Mouse (Mus musculus) gastrocnemius, postnatal 36 days (tissue): Measurements from ENCODE around the gene Rasa2. TPM values are rescaled to one million over a fixed set of nuclear protein-coding genes. Genes with fewer than 3 reads are reported as not detected.
"Not testable (repeated sequence)": the region's sequence is repeated elsewhere in the genome, so short reads cannot be mapped to it uniquely, and the experiment has no call there.

Source experiments
- DNase-seq, 2 experiments: peaks; one replicate each; pipeline ENCODE4 v3.0.0; 2022
- intact Hi-C: fragments of 180-260 bp; cut with DNase I; formaldehyde crosslinking; loops from one replicate; pipeline ENCODE4 v1.15.1; 2025
- total RNA-seq, 2 experiments: library from RNA; stranded (reverse); gene quantifications; 2 replicates each; pipeline ENCODE4 v1.2.3; 2021

Gene Rasa2
- total RNA-seq, 2 experiments from 2014 or later: 2.5 to 3.0 TPM

GRCm38 (mm10) chr9:96534256-96534655 is 97.2 kb downstream of the Rasa2 start:
- intact Hi-C loops: no loop called here
- no peak for DNase-seq

GRCm38 (mm10) chr9:96533476-96533875 is 97.9 kb downstream of the Rasa2 start:
- no peak for DNase-seq
- intact Hi-C loops: no loop called here

DNA sequence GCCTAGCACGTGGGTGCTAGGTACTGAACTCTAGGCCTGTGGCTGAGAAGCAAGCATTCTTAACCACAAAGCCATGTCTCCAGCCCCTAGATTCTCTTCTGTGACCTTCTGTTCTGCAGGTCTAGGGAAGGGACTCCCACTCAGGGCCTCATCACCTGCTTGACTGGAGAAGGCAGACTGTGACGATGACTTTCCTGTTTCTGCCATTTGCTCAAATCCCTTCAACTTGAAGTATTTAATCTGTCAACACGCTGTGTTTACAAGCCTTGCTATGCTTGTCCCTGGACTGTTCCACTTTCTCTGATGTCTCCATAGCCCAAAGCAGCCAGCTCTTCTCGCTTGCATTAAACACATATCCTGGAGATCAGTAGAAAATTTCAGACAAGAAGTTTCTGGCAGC is 98.9 kb downstream of the Rasa2 start:
- DNase-seq: no peak
- intact Hi-C loops: no loop called here

- intact Hi-C loops: no loop called here
- DNase-seq: no peak
Measured at GRCm38 (mm10) chr9:96530674-96531081, 100.7 kb downstream of the Rasa2 start.

DNA sequence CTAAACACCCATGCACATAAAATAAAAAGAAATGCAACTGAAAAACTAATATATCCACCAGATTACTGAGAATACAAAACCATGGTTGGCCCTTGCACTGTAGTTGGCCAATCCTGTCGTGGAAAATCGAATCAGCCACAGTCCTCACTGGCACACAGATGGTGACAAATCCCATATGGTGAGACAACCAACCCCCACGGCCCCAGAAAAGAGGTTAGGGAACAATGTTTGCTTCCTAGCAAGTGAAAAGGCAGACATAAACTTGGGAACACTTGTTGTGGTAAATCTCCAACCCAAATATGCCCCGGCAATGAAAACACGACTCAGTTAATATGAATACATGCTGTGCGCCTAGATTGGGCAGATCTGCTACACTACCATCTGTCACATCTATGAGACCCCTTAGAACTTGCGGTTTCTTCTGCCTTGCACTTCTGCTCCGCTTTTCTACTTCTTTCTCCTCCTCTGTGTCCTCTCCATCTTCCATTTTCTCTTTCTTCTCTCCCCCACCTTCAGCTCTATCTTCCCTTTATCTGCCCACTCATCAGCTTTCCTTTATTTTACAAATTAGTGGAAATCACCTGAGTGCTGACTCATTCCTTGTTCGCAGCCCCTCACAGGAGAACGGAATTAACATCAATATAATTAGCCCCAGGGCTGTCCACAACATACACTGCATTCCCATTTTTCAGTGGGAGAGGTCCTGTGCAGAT is 101.3 kb downstream of the Rasa2 start:
- intact Hi-C loops: no loop called here

GRCm38 (mm10) chr9:96526011-96526410 is 105.4 kb downstream of the Rasa2 start:
- intact Hi-C loops: no loop called here
- no peak for DNase-seq

More for the DNA sequence above, 101.3 kb downstream of the Rasa2 start:
- DNase-seq: no peak

DNA sequence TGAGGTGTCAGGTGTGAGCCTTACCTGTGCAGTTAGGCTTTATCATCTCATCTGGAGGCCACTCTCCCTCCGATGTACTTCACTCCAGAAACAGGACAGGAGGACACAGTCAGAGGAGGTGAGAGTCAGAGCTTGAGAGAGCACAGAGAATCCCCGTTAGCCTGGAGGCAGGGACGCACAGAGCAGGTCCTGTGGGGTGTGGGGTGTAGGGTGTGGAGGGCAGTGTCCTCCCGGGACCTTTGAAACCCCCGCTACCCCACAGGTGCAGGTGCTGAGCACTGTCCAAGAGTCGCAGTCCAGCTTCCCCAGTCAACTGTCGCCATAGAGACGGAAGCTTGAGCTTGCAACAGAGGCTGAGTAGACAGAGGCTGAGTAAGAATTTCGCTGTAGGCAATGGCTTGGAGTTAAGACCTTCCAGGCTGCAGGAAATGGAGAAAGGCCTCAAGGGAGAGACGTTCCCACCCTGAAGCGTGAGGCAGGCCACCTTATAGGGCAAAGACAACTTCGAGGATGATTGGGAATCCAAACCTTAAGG is 106.4 kb downstream of the Rasa2 start, which contains the start of gene Gm28729:
Gene Gm28729, minus strand, starts transcription at position 293 of the 535 bp plus-strand sequence.
- intact Hi-C loops: no loop called here
- DNase-seq: no peak

- no peak for DNase-seq
- intact Hi-C loops: no loop called here
Measured at GRCm38 (mm10) chr9:96523148-96523547, 108.3 kb downstream of the Rasa2 start.

DNA sequence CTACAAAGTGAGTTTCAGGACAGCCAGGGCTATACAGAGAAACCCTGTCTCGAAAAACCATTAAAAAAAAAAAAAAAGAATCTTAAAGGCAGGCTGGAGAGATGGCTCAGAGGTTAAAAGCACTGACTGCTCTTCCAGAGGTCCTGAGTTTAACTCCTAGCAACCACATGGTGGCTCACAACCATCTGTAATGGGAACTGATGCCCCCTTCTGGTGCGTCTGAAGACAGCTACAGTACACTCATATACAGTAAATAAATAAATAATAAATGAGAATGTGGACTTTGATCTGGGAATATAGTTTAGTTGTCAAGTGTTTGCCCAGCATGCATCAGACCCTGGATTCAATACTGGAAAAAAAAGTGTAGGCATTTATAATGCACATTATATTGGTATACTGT is 109.8 kb downstream of the Rasa2 start:
- DNase-seq, intact Hi-C loops: not testable (repeated sequence)

- intact Hi-C loops: no loop called here
- DNase-seq: no peak
Measured at GRCm38 (mm10) chr9:96517429-96517828, 114.0 kb downstream of the Rasa2 start.

GRCm38 (mm10) chr9:96516806-96517205 is 114.6 kb downstream of the Rasa2 start:
- intact Hi-C loops: no loop called here
- DNase-seq: no peak

DNA sequence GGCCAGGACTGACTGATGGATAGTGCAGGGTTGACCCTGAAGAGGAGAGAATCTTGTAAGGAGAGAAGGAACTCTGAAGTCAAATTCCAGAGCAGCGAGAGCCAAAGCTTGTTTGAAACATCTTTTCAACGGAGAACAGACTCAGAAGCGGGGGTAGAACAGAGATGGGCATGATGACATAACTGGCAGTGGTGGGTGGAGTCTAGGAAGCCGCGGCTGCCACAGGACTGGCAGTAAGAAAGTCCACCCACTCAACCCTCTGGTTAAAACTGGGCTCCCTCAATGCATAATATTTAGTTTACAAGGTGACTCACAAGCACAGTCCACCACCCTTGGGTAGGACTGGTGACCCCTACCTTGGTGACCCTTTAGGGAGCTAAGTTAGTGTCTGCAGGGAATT is 115.7 kb downstream of the Rasa2 start:
- intact Hi-C loops: no loop called here

DNA sequence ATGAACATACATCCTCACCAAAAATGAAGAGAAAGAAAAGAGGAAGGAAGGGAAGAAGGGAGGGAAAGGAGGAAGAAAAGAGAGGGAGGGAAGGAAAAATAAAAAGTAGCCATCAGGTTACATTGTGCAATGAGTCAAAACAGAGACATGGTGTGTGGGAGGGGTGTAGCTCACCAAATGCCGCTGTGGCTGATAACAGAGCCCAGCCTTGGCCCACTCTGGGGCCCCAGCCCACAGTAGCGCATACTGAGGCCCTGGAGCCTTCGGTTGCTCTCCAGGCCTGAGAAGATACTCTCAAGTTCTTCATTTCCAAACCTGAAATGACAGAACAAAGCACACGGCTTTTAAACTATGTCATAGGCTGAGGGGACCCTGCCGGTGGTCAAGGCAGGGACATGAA is 117.1 kb downstream of the Rasa2 start:
- no peak for DNase-seq
- intact Hi-C loops: no loop called here

More for the DNA sequence above, 115.7 kb downstream of the Rasa2 start:
- DNase-seq: no peak

DNA sequence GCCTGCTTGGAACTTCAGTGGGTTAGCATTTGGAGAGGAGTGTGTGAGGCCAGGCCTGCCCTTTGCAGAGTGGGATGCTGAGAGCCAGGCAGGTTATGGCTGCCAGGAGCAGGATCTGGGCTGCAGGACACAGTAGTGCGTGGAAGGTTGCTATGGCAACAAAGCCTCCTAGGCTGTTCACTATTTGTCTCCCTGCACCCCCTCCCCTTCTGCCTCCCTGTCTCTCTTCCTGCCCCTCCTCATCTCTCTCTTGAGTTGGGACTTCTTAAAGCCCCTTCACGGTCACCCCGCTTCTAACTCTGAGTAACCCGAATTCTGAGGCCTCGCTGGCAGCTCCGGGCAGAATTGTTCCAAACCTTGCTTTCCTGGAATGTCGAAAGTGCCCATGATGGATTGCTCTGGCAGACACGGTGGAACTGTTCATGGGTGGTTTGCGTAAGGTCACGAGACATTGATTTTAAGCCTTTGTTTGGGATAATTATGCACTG is 125.4 kb downstream of the Rasa2 start:
- DNase-seq: no peak
- intact Hi-C loops: no loop called here

DNA sequence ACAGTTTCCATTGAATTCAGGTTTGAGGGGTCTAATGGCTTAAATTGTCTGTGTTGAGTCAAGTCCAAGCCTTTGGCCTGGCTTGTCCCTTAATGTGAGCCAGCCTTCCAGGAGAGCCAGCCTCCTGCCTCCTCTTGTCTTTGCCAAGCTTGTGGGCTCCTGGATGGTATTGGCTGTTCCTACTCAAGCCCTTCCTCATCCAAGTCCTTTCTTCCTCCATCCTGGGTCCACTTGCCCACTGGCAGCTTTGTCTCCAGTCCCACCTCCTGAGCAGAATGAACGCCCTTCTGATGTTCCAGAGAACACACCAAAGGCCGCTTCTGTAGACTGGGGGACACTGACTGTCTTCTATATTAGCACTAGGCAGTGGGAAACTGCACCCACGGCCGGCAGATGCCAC is 126.3 kb downstream of the Rasa2 start:
- intact Hi-C loops: no loop called here
- no peak for DNase-seq

DNA sequence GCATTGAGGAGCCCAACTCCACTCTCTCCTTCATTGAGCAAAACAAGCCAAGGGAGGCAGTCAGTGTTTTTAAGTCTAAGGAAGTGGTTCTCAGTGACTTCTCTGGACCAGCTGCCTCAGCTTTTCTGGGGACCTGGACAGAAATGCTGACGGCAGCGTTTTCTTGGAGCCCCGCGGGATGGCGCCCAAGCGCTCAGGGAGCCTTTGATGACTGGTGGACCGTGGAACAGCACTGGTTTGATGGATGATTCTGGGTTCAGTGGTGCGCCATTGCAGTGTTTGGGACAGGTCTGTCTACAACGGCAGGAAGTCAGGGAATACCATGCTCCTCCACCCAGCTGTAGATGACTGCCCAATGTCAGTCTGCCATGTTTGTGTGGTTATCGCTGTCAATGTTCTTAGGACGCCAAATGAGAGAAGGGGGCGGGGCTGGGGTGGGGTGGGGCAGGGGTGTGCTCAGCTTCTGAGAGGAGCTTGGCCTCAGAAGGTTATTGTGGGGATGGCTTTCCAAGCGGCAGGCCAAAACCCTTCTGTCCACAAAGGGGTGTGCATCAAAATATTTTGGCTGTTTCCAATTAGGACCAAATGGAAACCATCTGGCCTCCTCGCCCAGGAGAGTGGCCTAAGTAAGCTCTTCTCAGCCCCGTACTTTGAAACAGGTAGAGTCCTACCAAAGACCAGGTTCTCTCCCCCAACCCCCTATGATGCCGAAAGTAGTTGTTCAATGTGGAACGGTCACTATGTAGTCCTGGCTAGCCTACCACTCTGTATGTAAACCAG is 127.1 kb downstream of the Rasa2 start:
- intact Hi-C loops: no loop called here
- no peak for DNase-seq

GRCm38 (mm10) chr9:96502856-96503610 is 128.4 kb downstream of the Rasa2 start:
- intact Hi-C loops: no loop called here
- no peak for DNase-seq

DNA sequence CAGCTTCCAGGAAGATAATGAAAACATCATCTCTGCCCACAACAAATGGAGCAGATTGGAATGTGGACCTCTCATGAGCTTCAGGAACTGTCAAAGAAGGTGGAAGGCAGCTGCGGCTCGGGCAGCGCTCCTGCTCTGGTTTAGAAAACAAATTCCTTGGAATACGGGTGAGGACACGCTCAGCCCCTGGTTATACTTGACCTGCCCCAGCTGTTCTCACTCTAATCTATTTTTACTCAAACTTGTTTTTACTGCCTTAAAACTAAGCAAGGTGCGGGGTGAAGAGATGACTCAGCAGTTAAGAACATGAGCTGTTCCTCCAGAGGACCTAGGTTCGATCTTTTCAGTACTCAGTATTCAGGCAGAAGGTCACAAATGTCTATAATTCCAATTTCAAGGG is 130.2 kb downstream of the Rasa2 start:
- no peak for DNase-seq
- intact Hi-C loops: no loop called here

GRCm38 (mm10) chr9:96493212-96493611 is 138.2 kb downstream of the Rasa2 start:
- no peak for DNase-seq
- intact Hi-C loops: loop anchor here (5.0 kb wide), 1 partner anchor 206 kb away; no protein-coding TSS in a partner anchor

DNA sequence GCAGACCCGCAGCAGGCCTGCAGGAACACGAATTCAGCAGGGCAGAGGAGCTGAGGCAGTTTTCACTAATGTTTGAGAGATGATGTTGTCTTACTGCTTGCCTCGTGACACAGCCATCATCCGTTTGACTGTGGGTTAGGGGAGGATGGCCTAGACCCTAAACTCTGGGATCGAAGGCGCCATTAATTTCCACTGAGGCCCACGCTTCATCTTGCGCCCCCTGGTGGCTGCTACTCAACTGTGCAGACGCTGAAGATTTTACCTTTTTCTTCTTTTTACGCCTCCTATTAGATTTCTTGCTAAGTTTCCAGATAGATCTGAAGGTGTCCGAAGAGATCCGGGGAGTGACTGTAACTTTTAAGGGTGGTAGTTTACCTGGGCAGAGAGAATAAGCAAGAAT is 139.6 kb downstream of the Rasa2 start:
- peak in 1 of 2 experiments; percentile 34 for DNase-seq
- intact Hi-C loops: loop anchor here (5.0 kb wide), 1 partner anchor 205 kb away; no protein-coding TSS in a partner anchor
